Mouse (Mus musculus) mesoderm, embryonic 11.5 days (tissue): ENCODE measurements at regions not wholly inside any gene's neighbourhood (a gene's known extent, or its start where the extent isn't known, plus 50 kb on each side); places are given as distances from the start of the nearest gene placed in this dataset.

ENCODE experiments used
- DNase-seq: peaks from one replicate; pipeline ENCODE4 v3.0.0-alpha.2; 2012; ENCODE audit warnings: low read depth, low spot score

- DNase-seq = no peak
Observed at GRCm38 (mm10) chr1:185699758-185700157, 245.1 kb downstream of the Slc30a10 start.

GRCm38 (mm10) chr1:185726324-185726723 lies 271.7 kb downstream of the Slc30a10 start:
- no peak for DNase-seq

GRCm38 (mm10) chr1:185726811-185727210 lies 272.2 kb downstream of the Slc30a10 start:
- DNase-seq = no peak

GRCm38 (mm10) chr1:185727749-185728148 lies 273.1 kb downstream of the Slc30a10 start:
- DNase-seq = no peak

GRCm38 (mm10) chr1:185728406-185728805 lies 273.8 kb downstream of the Slc30a10 start:
- DNase-seq = no peak

GRCm38 (mm10) chr1:185731062-185731461 lies 276.4 kb downstream of the Slc30a10 start:
- peak; percentile 63 for DNase-seq

- no peak for DNase-seq
Observed at GRCm38 (mm10) chr1:185736773-185737172, 282.1 kb downstream of the Slc30a10 start.

GRCm38 (mm10) chr1:185741034-185741890 lies 286.6 kb downstream of the Slc30a10 start:
- no peak for DNase-seq

- no peak for DNase-seq
Observed at GRCm38 (mm10) chr1:185749251-185749650, 294.6 kb downstream of the Slc30a10 start.

- no peak for DNase-seq
Observed at GRCm38 (mm10) chr1:185754486-185755290, 300.0 kb downstream of the Slc30a10 start.

GRCm38 (mm10) chr1:185757376-185757775 lies 302.7 kb downstream of the Slc30a10 start:
- no peak for DNase-seq

GRCm38 (mm10) chr1:185774202-185774601 lies 319.6 kb downstream of the Slc30a10 start:
- no peak for DNase-seq

- no peak for DNase-seq
Observed at GRCm38 (mm10) chr1:185779604-185780003, 325.0 kb downstream of the Slc30a10 start.

- DNase-seq = no peak
Observed at GRCm38 (mm10) chr1:185802156-185802555, 315.0 kb downstream of the Lyplal1 start.

GRCm38 (mm10) chr1:185814901-185815300 lies 302.2 kb downstream of the Lyplal1 start:
- DNase-seq = no peak

GRCm38 (mm10) chr1:185819044-185819443 lies 298.1 kb downstream of the Lyplal1 start:
- peak; percentile 77 for DNase-seq

GRCm38 (mm10) chr1:185822241-185822640 lies 294.9 kb downstream of the Lyplal1 start:
- no peak for DNase-seq

- DNase-seq = no peak
Observed at GRCm38 (mm10) chr1:185823226-185823625, 293.9 kb downstream of the Lyplal1 start.

GRCm38 (mm10) chr1:185823956-185824355 lies 293.2 kb downstream of the Lyplal1 start:
- no peak for DNase-seq

GRCm38 (mm10) chr1:185827986-185828385 lies 289.1 kb downstream of the Lyplal1 start:
- no peak for DNase-seq

GRCm38 (mm10) chr1:185828486-185828885 lies 288.6 kb downstream of the Lyplal1 start:
- no peak for DNase-seq

- DNase-seq = no peak
Observed at GRCm38 (mm10) chr1:185832059-185832458, 285.1 kb downstream of the Lyplal1 start.

GRCm38 (mm10) chr1:185834171-185834570 lies 282.9 kb downstream of the Lyplal1 start:
- no peak for DNase-seq
